Mouse (Mus musculus) small intestine, adult 2 months (tissue): ENCODE measurements around the gene Atp5g1.

Experiments used
- CTCF ChIP-seq: fragments of 200-500 bp; IDR thresholded peaks from 2 replicates; pipeline ENCODE4 v1.5.1; 2012; ENCODE audit warnings: low read depth, mild to moderate bottlenecking, control low read depth, inconsistent platforms, low read length, moderate library complexity, mixed read lengths; ENCODE audit not compliant: insufficient replicate concordance, insufficient read length; ENCODE audit errors: extremely low read depth
- POLR2A ChIP-seq: fragments of 200-500 bp; IDR thresholded peaks from 2 replicates; pipeline ENCODE4 v1.6.1; 2012; ENCODE audit warnings: low read depth, mild to moderate bottlenecking, control low read depth, inconsistent platforms, low read length, moderate library complexity

GRCm38 (mm10) chr11:96124052-96124914 lies 48.8 kb upstream of the Atp5g1 start:
- no peak for TF ChIP-seq POLR2A
- TF ChIP-seq CTCF, result no peak
